Mouse (Mus musculus) layer of hippocampus, adult 9-11 months (tissue): ENCODE data around the gene Tnc.

Source experiments
- DNase-seq: peaks from one replicate; pipeline ENCODE4 v3.0.0; 2022

Gene Tnc

GRCm38 (mm10) chr4:64046831-64047493, at the start of gene Tnc:
Gene Tnc (minus strand): TSS chr4:64047015.
- DNase-seq, result peak; percentile 64

- peak; percentile 55 for DNase-seq
Measured at GRCm38 (mm10) chr4:64094221-64094620, 47.4 kb upstream of the Tnc start.

- no peak for DNase-seq
Measured at GRCm38 (mm10) chr4:64092857-64093256, 46.0 kb upstream of the Tnc start.

GRCm38 (mm10) chr4:64089378-64089777, 42.6 kb upstream of the Tnc start:
- no peak for DNase-seq

- DNase-seq, result no peak
Measured at GRCm38 (mm10) chr4:64087675-64088074, 40.9 kb upstream of the Tnc start.

- no peak for DNase-seq
Measured at GRCm38 (mm10) chr4:64085993-64086567, 39.3 kb upstream of the Tnc start.

- DNase-seq, result no peak
Measured at GRCm38 (mm10) chr4:64083858-64084257, 37.0 kb upstream of the Tnc start.

- DNase-seq, result no peak
Measured at GRCm38 (mm10) chr4:64078029-64078619, 31.3 kb upstream of the Tnc start.

- peak; percentile 18 for DNase-seq
Measured at GRCm38 (mm10) chr4:64076349-64077025, 29.7 kb upstream of the Tnc start.

- no peak for DNase-seq
Measured at GRCm38 (mm10) chr4:64074725-64075124, 27.9 kb upstream of the Tnc start.

- no peak for DNase-seq
Measured at GRCm38 (mm10) chr4:64067394-64067793, 20.6 kb upstream of the Tnc start.

GRCm38 (mm10) chr4:64065266-64065665, 18.5 kb upstream of the Tnc start:
- DNase-seq, result no peak

GRCm38 (mm10) chr4:64058856-64059231, 12.0 kb upstream of the Tnc start:
- DNase-seq, result no peak

GRCm38 (mm10) chr4:64058048-64058855, 11.4 kb upstream of the Tnc start:
- DNase-seq, result no peak

- no peak for DNase-seq
Measured at GRCm38 (mm10) chr4:64048177-64048576, 1.4 kb upstream of the Tnc start.

GRCm38 (mm10) chr4:64043893-64044292, 2.9 kb downstream of the Tnc start:
- DNase-seq, result no peak

GRCm38 (mm10) chr4:64043371-64043770, 3.4 kb downstream of the Tnc start:
- DNase-seq, result no peak

GRCm38 (mm10) chr4:64039091-64039490, 7.7 kb downstream of the Tnc start:
- no peak for DNase-seq

- no peak for DNase-seq
Measured at GRCm38 (mm10) chr4:64037513-64037912, 9.3 kb downstream of the Tnc start.

GRCm38 (mm10) chr4:64034724-64035123, 12.1 kb downstream of the Tnc start:
- DNase-seq, result no peak

- DNase-seq, result no peak
Measured at GRCm38 (mm10) chr4:64033191-64033590, 13.6 kb downstream of the Tnc start.

GRCm38 (mm10) chr4:64029486-64029885, 17.3 kb downstream of the Tnc start:
- no peak for DNase-seq

- DNase-seq, result no peak
Measured at GRCm38 (mm10) chr4:64025591-64025990, 21.2 kb downstream of the Tnc start.
